Mouse (Mus musculus) embryonic stem cell, embryonic (primary cell): ENCODE measurements around the gene Mical2.

Experiments
- CTCF ChIA-PET, 4 experiments: fragments of 300-600 bp in 2 of 4; fragments of 350-600 bp in 2 of 4; sonication (Branson Sonifier 250); formaldehyde crosslinking; loops; one replicate each; lab custom pipeline; 2022; ENCODE audit warnings: inconsistent platforms in 2 of 4; lab: Charles Lee
- POLR2A ChIA-PET, 4 experiments: fragments of 300-600 bp in 2 of 4; fragments of 350-600 bp in 2 of 4; sonication (Branson Sonifier 250); formaldehyde crosslinking; loops; one replicate each; lab custom pipeline; 2022; ENCODE audit warnings: antibody characterized with exemption in 4 of 4, inconsistent platforms in 1 of 4; lab: Charles Lee

Gene Mical2

DNA sequence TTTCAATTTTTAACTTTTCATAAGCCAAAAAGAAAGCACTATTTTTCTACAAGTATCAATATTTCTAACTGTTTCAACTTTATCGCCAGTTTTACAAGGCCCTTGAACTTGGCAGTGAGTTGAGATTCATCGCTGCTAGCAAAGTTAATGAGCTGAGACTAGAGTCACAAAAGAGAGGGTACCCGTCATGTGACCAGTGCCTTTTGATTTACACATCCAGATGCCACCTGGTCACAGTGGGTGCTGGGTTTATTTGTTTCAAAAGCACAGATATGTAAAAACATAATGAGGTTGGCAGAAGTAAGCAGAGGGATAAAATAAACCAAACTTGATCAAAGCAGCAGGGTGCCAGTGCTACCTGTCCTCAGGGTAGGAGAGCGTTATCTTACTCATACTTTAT, 126.3 kb downstream of the Mical2 start:
- CTCF ChIA-PET: no interaction called here

GRCm38 (mm10) chr7:112353011-112353410, 127.4 kb downstream of the Mical2 start:
- POLR2A ChIA-PET: no interaction called here
- CTCF ChIA-PET: interaction anchor here in 1 of 4 experiments (1.2 kb wide), 1 partner anchor 16 kb away, joined by 7 read pairs; no protein-coding TSS in a partner anchor

More for the DNA sequence above, 126.3 kb downstream of the Mical2 start:
- POLR2A ChIA-PET: no interaction called here

DNA sequence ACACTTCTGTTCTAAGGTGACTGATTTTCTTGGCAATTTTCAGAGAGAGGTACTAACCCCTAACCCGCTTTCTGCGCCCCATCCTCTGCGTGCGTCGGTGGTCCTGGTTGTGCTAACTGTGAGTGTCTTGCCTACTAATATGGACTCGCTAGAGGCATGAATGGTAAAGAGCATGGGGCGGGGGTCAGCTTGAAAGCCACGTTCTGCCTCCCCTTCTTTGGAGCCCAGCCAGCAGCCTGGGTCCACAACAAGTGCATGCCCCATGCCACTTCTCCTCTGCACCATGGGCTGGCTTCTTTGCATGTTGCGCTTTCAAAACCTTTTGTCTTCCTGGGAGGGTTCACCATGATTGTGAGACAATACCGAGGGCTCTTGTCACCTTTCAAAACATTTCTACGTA, 128.3 kb downstream of the Mical2 start:
- ChIA-PET CTCF (no interaction called here), POLR2A (interaction anchor here in 1 of 4 experiments (1.0 kb wide), 1 partner anchor 14 kb away, joined by 4 read pairs; no protein-coding TSS in a partner anchor)

DNA sequence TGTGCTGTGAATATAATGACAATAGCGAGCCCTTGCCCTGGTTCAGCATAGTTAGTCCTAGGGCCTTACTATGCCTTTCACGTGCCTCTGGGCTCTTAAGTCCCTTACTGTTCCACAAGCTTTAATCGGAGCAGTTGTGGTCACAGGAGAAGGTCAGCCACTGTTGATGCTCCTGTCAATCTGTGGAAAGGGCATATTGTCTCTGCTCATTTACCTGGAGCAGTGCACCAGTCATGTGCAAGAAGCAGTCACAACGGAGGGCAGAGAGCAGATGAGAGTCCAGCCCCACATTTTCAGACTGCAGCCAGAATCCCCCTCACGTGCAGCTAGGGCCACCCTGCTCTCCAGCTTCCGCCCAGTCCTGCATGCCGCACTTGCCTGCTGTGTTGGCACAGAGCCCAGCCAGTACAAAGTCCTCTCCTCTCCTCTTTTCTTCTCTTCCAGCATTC, 128.9 kb downstream of the Mical2 start:
- POLR2A ChIA-PET: interaction anchor here in 1 of 4 experiments (1.0 kb wide), 1 partner anchor 14 kb away, joined by 4 read pairs; no protein-coding TSS in a partner anchor
- CTCF ChIA-PET: no interaction called here

GRCm38 (mm10) chr7:112359594-112359993, 133.9 kb downstream of the Mical2 start:
- CTCF ChIA-PET: interaction anchor here in 1 of 4 experiments (1.2 kb wide), 1 partner anchor 18 kb away, joined by 4 read pairs; no protein-coding TSS in a partner anchor
- POLR2A ChIA-PET: no interaction called here

DNA sequence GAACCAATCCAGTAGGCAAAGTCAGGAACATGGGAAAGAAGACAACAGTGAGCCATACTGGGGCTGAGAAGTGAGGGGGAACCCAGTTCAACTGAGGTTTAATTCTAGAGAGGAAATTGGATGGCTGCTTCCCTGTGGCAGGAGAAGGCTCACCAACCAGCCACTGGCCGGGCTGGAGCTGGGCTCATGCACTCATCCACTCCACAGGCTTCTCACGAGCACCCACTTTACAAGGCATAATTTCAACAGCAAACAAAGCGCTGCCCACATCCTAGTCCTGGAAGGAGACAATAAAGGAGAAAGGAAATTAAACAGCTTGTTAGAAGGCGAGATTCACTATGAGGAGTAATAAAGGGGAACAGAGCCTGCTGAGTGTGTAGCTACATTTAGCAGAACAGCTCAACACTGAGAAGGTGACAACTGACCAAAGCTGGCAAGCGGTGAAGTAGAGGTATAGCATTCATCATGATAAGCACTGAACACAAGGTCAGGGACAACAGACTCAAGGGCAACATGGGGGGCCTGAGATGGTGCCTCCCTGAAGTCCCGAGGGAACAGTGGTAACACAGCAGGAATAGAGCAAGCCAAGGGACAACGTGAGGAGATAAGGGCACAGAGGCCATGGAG, 137.0 kb downstream of the Mical2 start:
- CTCF ChIA-PET: interaction anchor here in 1 of 4 experiments (0.7 kb wide), 1 partner anchor 220 kb away, joined by 3 read pairs; no protein-coding TSS in a partner anchor
- POLR2A ChIA-PET: interaction anchor here in 1 of 4 experiments (0.5 kb wide), 1 partner anchor 183 kb away, joined by 3 read pairs; no protein-coding TSS in a partner anchor

DNA sequence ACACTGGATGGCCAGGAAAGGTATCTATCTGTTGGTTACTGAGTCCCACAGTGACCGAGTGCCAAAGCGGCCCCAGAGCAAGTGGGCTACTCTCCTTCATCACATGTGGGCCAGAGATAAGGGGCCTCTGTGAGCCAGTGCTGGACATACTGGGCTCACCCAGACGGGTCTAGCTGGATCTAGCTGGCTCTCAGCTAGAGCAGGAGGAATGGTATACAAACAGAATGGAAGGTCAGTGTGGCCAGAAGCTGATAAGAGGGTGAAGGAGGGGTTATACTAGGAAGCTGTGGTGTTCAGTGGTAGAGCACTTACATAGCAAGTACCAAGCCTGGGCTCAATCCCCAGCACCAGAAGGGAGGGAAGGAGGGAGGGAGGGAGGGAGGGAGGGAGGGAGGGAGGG, 140.2 kb downstream of the Mical2 start:
- CTCF ChIA-PET: no interaction called here
- POLR2A ChIA-PET: no interaction called here

GRCm38 (mm10) chr7:112369046-112369445, 143.4 kb downstream of the Mical2 start:
- CTCF ChIA-PET: interaction anchor here (0.5 to 4.8 kb wide), 50 partner anchors 8 to 1134 kb away, joined by 3 to 49 read pairs (median 3); partner anchors contain the start of genes Dkk3 (in 1 of the 4) and Parva (in 1 of the 4)

GRCm38 (mm10) chr7:112369977-112370376, 144.3 kb downstream of the Mical2 start:
- POLR2A ChIA-PET: interaction anchor here in 2 of 4 experiments (0.7 to 1.6 kb wide), 2 partner anchors 190 kb away, joined by 3 read pairs; no protein-coding TSS in a partner anchor
- CTCF ChIA-PET: interaction anchor here in 2 of 4 experiments (0.6 to 4.8 kb wide), 3 partner anchors 9 to 409 kb away, joined by 3 to 49 read pairs (median 11); no protein-coding TSS in a partner anchor

More at GRCm38 (mm10) chr7:112369046-112369445, 143.4 kb downstream of the Mical2 start:
- POLR2A ChIA-PET: interaction anchor here in 3 of 4 experiments (1.2 to 1.6 kb wide), 4 partner anchors 14 to 189 kb away, joined by 3 to 5 read pairs (median 4); no protein-coding TSS in a partner anchor

- ChIA-PET POLR2A (interaction anchor here in 1 of 4 experiments (0.5 to 0.6 kb wide), 2 partner anchors 103 to 651 kb away, joined by 3 to 5 read pairs; no protein-coding TSS in a partner anchor), CTCF (interaction anchor here in 2 of 4 experiments (0.6 to 4.8 kb wide), 2 partner anchors 191 to 1221 kb away, joined by 3 to 49 read pairs; no protein-coding TSS in a partner anchor)
Observed at GRCm38 (mm10) chr7:112371387-112371786, 145.7 kb downstream of the Mical2 start.

DNA sequence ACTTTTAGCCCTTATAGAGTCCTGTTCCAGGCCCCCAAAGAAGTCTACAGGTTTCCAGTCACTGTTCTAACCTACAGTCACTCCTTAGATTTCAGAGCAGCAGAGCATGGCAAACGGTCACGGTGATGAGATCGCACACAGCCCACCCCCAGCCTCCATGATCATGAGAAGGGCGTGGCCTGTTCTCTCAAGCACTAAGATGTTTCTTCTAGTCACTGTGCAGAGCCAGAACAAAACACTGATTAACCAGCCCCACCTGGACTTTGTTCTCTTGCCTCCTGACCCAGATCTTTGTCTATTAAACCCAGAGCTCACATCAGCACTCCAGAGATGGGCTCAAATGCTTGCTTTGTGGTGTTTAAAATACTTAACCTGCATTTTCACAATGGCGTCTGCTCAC, 148.4 kb downstream of the Mical2 start:
- ChIA-PET CTCF (interaction anchor here in 1 of 4 experiments (0.6 kb wide), 1 partner anchor 22 kb away, joined by 6 read pairs; no protein-coding TSS in a partner anchor), POLR2A (interaction anchor here in 1 of 4 experiments (1.1 kb wide), 1 partner anchor 127 kb away, joined by 3 read pairs; no protein-coding TSS in a partner anchor)

DNA sequence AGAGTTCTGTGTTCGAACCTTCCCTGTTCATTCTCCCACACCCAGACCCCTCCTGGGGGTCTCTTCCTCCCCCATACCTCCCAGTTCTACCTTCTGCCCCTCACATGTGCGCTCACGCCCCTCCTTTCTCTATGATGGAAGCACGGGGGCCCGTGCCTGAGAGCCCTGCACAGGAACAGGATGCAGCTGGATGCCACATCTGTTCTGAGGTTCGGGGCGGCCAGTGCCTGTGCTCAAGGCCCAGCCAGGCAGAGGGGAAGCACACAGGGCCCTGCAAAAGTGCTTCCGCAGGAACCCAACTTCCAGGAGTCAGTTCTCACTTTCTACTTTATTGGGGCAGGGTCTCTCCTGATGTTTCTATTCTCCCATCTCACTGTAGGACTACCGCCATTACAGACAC, 149.4 kb downstream of the Mical2 start:
- CTCF ChIA-PET: no interaction called here
- POLR2A ChIA-PET: interaction anchor here in 1 of 4 experiments (1.1 kb wide), 1 partner anchor 126 kb away, joined by 3 read pairs; no protein-coding TSS in a partner anchor

DNA sequence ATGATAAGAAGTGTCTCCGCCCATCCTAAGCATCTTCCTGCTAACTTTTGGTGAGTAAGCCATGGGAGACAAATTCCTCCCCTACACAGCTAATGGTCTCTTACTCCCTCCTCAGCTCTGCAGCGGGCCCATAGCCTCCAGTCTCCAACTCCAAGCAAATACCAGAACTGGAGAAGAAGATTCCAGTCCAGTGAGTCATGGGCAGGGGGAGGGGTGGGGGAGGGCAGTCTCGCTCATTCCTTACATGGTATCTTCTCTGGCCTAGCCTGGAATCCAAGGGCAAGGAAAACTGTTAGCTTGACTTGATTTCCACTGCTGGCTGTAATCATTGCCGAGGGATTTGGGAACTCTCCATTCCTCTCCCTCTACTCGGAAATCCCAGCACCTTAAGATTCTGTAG, 150.2 kb downstream of the Mical2 start:
- CTCF ChIA-PET: no interaction called here
- POLR2A ChIA-PET: interaction anchor here in 1 of 4 experiments (0.7 kb wide), 1 partner anchor 401 kb away, joined by 3 read pairs; no protein-coding TSS in a partner anchor

GRCm38 (mm10) chr7:112376611-112377010, 151.0 kb downstream of the Mical2 start:
- ChIA-PET POLR2A (interaction anchor here in 1 of 4 experiments (0.8 kb wide), 1 partner anchor 11 kb away, joined by 3 read pairs; no protein-coding TSS in a partner anchor), CTCF (interaction anchor here in 3 of 4 experiments (0.7 to 1.5 kb wide), 4 partner anchors 8 to 708 kb away, joined by 3 to 5 read pairs (median 4); no protein-coding TSS in a partner anchor)

GRCm38 (mm10) chr7:112377314-112377713, 151.7 kb downstream of the Mical2 start:
- ChIA-PET POLR2A (interaction anchor here in 2 of 4 experiments (0.5 to 0.8 kb wide), 2 partner anchors 11 to 730 kb away, joined by 3 read pairs; no protein-coding TSS in a partner anchor), CTCF (interaction anchor here (0.5 to 2.8 kb wide), 10 partner anchors 8 to 755 kb away, joined by 3 to 12 read pairs (median 4); no protein-coding TSS in a partner anchor)

DNA sequence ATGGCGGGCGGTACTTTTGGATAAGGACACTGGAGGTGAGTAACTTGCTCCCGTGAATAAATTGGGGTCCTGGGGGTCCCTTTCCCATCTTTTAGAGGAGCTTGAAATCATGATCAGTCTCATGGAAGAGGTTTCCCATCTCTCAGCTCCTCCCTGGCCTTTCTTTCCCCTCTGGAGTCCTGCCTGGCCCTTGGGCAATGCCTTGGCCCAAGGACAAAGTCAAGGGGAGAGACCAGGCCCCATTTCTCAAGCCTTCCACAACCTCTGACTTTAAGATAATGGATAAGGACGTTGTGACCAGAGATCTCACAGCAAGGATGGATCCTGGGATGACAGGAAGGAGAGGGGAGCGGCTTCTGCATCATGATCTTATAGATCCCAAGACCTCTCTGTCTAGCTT, 152.4 kb downstream of the Mical2 start:
- ChIA-PET CTCF (interaction anchor here (0.5 to 2.8 kb wide), 16 partner anchors 9 to 754 kb away, joined by 3 to 11 read pairs (median 4); no protein-coding TSS in a partner anchor), POLR2A (no interaction called here)

DNA sequence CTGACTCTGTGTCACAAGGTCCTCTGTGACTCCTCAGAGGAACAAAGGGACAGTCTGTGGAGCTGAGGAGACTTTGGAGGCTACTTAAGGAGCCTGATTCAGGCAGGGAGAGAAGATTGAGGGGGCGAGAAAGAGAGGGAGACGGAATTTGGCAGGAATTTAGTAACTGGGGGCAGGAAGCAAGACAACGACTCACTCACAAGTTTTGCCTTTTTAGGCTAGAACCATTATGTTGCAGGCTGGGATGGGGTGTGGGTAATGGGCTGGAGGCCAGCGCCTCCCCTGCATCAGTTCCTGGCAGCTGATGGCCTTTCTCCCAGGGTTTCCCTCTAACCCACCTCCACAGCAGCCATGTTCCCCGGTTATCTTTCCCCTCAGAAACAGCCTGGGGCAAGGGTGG, 152.8 kb downstream of the Mical2 start:
- ChIA-PET CTCF (interaction anchor here in 3 of 4 experiments (0.5 to 2.8 kb wide), 9 partner anchors 9 to 536 kb away, joined by 3 to 11 read pairs (median 4); no protein-coding TSS in a partner anchor), POLR2A (interaction anchor here in 1 of 4 experiments (1.1 kb wide), 1 partner anchor 313 kb away, joined by 3 read pairs; no protein-coding TSS in a partner anchor)

DNA sequence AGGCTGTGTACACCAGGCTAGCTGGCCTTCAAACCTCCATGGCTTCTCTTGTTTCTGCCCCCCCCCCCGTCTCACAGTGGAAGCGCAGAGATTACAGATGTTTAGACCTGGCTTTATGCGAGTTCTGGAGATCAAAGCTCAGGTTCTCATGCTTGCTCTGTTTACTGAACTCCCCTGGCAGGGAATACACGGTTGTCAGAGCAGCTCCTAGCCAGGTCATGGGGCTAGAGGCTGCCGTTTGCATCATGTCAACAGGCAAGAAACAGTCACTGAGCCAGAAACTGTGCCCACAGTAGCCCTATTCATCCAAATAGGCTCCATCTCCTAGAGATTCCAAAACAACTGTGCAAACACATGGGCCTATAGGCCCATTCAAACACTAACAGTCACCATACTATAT, 160.9 kb downstream of the Mical2 start:
- CTCF ChIA-PET: no interaction called here
- POLR2A ChIA-PET: interaction anchor here in 1 of 4 experiments (0.6 kb wide), 1 partner anchor 109 kb away, joined by 3 read pairs; no protein-coding TSS in a partner anchor
